In genomic region chr3:20822226-20822625, GRCm38 (mm10) we compare ENCODE assay signal across 12 mouse cellular contexts.
A peak's percentile ranks its signal among the peaks of the same experiment; 100 is the strongest.
DNase-seq lines count a peak whose midpoint lies in the region; ATAC-seq lines count a peak whose summit lies in the region.
"Had no signal": no experiment of that assay in that cellular context is flagged by ENCODE, and none has a peak within 500 bp of the region (broad histone marks: within the 10 kb centered on the region; RNA-seq: fewer than 3 reads in every experiment).

No protein-coding gene starts in this region.

- no peaks in the 10 kb centered on the region for H3K27me3 ChIP-seq in kidney, embryonic 14.5 days (ENCODE audit: control insufficient read depth, insufficient read depth, low read length)
- H3K27me3 ChIP-seq: liver, embryonic 13.5 days; midbrain, embryonic 12.5 days had no signal

- no peaks in the 10 kb centered on the region for H3K4me1 ChIP-seq in kidney, embryonic 14.5 days (ENCODE audit: control insufficient read depth, insufficient read depth, low read length)
- H3K4me1 ChIP-seq: embryonic facial prominence, embryonic 10.5 days; liver, embryonic 13.5 days; midbrain, embryonic 12.5 days had no signal

- H3K4me3 ChIP-seq in kidney, embryonic 14.5 days (ENCODE audit: low read length), result no peak overlapping the region
- H3K4me3 ChIP-seq: embryonic facial prominence, embryonic 10.5 days; liver, embryonic 13.5 days; midbrain, embryonic 12.5 days had no signal

- 21% methylated on average over 1 of the region's 1 CpGs for WGBS in kidney, embryonic 14.5 days

- intact Hi-C loops in left cerebral cortex, postnatal 25 days (cut with DNase I), result loop anchor here (2.0 to 5.0 kb wide), 6 partner anchors 45 to 655 kb away; no protein-coding TSS in a partner anchor

- H3K27ac ChIP-seq in kidney, embryonic 14.5 days (ENCODE audit: low read depth, low read length), result no peak overlapping the region
- H3K27ac ChIP-seq: embryonic facial prominence, embryonic 10.5 days; liver, embryonic 13.5 days; midbrain, embryonic 12.5 days had no signal

- H3K9me3 ChIP-seq in kidney, embryonic 14.5 days (ENCODE audit: control insufficient read depth, low read length), result no peaks in the 10 kb centered on the region
- H3K9me3 ChIP-seq: embryonic facial prominence, embryonic 10.5 days; liver, embryonic 13.5 days; midbrain, embryonic 12.5 days had no signal

- no peak overlapping the region for H3K4me2 ChIP-seq in kidney, embryonic 14.5 days (replicated peaks; ENCODE audit: low read depth, low read length)
- H3K4me2 ChIP-seq: liver, embryonic 13.5 days; midbrain, embryonic 12.5 days had no signal

- no peak for ATAC-seq in kidney, embryonic 14.5 days (ENCODE audit: low FRiP score, low TSS enrichment)

- no peaks in the 10 kb centered on the region for H3K36me3 ChIP-seq in kidney, embryonic 14.5 days (ENCODE audit: control insufficient read depth, insufficient read depth, low read length)
- H3K36me3 ChIP-seq: embryonic facial prominence, embryonic 10.5 days; liver, embryonic 13.5 days; midbrain, embryonic 12.5 days had no signal

- peak; percentile 34 for DNase-seq in layer of hippocampus, adult 11-12 months (ENCODE audit: low spot score)
- no peak for DNase-seq in layer of hippocampus, postnatal 10 days (ENCODE audit: low spot score in 2 of 2)
- DNase-seq in cerebellum, adult 18-20 months, result peak; percentile 72 to 85
- DNase-seq in frontal cortex, postnatal 36 days (ENCODE audit: low spot score in 2 of 2), result peak; percentile 61 to 78
- DNase-seq in left cerebral cortex, postnatal 25 days (ENCODE audit: low spot score in 2 of 2), result peak; percentile 43 to 92
- no peak for DNase-seq in thymus, postnatal 10 days (ENCODE audit: low spot score in 2 of 2)
- DNase-seq: kidney, adult 8-10 months; liver, embryonic 13.5 days; thymus, postnatal 14 days had no signal

- no peak overlapping the region for H3K9ac ChIP-seq in kidney, embryonic 14.5 days (ENCODE audit: low read depth, low read length)
- H3K9ac ChIP-seq: liver, embryonic 13.5 days; midbrain, embryonic 12.5 days had no signal

Comparison
In these comparisons a context has a peak if more than half of its experiments do, and no peak if none do; other contexts are left out.
1. DNase-seq: peak in layer of hippocampus, adult 11-12 months (single experiment), cerebellum, adult 18-20 months (2 of 2), frontal cortex, postnatal 36 days (2 of 2) and left cerebral cortex, postnatal 25 days (2 of 2); none in layer of hippocampus, postnatal 10 days (0 of 2) and thymus, postnatal 10 days (0 of 2).